Mouse (Mus musculus) cerebellum, adult 18-20 months (tissue): ENCODE results near the gene Prss12.

Experiments used
- DNase-seq, 2 experiments: peaks; one replicate each; pipeline ENCODE4 v3.0.0; 2021

Prss12 gene

DNA sequence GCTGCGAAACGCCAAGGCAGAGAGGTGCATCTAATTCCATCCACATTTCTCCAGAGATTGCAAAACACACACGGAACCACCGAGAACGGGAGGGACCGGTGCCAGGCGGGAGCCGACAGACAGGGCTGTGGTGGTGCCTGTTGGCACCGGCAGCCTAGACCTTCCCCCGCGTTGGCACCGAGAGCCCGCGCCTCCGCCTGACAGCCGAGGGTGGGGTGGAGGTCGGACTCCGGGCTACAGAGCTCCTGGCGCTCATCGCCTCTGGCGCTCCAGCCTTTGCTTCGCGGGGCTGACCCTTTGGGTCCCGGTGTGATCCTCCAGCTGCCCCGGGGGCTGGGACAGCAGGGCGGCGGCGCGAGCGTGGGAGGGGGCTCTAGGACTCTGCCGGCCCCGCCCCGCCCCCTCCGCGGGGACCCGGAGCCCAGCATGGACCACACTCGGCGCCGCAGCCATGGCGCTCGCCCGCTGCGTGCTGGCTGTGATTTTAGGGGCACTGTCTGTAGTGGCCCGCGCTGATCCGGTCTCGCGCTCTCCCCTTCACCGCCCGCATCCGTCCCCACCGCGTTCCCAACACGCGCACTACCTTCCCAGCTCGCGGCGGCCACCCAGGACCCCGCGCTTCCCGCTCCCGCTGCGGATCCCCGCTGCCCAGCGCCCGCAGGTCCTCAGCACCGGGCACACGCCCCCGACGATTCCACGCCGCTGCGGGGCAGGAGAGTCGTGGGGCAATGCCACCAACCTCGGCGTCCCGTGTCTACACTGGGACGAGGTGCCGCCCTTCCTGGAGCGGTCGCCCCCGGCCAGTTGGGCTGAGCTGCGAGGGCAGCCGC is at the start of gene Prss12:
Prss12 (plus strand) TSS at position 206 of the 830 bp plus-strand sequence.
- DNase-seq: peak; percentile 5 to 32

DNA sequence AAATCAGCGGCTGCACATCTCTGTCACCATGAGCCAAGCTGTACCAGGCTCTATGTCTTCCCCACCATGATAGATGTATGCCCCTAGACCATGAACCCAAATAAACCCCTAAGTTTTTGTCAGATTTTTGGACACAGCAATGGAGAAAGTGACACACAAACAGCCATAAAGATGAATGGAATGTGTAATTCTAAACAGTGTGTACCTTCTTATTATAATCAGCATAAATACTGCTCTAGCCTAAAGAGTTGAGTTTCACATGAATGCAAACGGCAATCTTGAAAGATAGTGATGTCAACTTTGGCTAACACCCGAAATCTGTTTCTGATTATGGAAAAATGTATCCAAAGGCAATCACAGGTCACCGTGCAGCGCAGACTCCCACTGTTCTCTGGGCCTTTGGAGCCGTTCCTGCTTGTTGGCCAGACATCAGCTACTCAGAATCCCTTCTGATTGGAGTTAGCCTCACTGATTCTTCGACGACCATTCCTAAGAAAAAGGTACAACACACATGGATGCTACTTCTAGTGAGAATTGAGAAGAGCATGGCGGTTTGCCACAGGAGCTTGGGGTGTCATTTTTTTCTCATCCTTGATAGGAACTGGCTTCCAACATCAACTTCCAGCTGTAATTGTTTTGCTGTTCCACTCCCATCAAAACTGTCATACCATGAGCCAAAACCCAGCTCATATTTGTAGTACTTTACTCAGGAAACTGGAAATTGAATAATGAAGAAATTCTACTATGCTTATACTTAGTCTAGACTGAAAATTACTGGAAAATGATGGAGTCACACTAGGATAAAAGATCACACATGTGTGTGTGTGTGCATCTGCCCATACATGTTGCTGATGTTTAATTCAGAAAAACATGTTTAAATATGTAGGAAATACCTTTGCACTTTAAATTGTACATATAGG is 48.9 kb upstream of the Prss12 start:
- no peak for DNase-seq

DNA sequence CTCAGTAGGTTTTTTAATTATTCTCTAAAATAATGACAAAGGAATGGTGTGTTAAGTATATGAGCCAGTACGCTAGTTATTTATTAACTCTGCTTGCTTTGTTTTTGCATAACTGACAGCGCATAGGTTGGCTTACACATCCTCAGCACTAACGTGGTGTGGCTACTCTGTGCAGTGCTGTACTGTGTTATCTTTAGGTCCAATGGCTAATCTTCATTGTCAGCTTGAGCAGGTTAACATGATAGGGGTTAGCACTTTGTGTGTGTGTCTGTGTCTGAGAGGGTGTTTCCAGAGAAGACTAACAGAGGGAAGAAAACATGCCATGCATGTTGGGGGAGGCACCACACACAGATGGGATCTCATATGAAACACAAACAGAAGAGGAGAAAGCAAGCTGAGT is 41.8 kb upstream of the Prss12 start:
- DNase-seq: no peak

DNA sequence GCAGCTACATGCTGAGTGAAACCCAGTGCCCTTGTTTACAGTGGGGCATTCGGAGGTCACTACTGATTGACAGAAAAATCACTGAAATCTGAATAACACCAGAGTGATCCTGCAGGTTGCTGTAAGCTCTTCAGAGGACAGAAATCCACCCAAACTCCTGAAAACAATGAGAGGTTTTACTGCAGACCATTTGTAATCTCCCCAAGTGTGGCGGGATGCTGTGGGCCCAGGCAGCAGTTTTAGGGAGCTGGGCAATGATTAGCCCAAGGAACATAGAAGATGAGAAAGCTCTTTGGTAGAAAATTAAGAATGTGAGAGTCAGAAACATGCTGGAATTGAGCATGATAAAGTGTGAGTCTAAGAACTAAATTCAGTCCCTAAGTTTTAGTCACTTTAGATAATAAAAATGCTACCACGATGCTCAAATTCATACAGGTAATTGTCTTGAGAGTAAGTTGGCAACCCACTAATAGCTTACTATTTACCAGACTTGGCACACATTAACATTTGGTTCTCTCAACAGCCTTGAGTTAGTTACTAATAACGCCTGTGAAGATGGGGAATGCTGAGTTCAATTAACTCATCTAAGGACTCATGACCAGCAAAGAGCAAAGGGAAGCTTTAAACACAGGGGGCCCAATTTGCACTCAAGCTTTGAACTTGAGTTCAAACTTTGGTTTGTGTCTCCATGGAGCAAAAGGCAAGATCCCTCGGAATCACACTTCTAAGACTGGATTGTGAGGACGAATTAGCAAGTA is 34.7 kb upstream of the Prss12 start:
- DNase-seq: no peak

DNA sequence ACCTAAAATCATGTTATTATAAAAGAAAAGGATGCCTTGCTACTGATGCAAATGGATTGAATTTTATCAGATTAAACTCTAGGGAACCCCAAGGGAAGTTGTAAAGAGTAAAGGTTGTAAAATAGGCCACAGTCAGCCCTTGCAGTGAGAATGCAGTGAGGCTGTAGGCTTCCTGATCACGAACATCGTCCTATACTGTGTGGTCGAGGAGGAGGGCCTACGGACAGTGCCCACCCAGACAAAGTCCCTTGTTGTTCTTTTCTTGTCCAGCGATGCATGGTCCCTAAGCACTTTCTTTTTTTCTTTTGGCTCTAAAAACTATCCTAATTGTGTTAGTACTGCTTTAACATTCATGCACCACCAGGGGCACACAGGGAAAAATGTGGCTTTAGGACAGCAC is 33.5 kb upstream of the Prss12 start:
- no peak for DNase-seq

DNA sequence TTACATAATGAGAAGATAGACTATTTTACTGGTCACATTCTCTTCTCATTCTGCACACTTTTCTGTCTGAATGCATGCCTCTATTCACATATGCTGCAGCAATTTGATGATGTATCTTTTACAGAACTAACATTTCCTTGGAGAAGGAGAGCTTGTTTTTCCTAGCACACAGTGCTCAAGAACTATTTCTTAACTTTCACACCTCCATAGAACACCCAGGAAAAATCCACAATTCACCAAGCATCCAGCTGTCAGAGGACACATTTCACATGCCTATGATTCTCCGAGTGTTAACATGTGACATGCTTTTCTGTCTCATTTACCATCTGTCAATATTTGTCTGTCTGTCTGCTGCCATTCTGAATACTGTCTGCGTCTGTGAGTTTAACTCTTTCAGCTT is 21.1 kb upstream of the Prss12 start:
- DNase-seq: no peak

DNA sequence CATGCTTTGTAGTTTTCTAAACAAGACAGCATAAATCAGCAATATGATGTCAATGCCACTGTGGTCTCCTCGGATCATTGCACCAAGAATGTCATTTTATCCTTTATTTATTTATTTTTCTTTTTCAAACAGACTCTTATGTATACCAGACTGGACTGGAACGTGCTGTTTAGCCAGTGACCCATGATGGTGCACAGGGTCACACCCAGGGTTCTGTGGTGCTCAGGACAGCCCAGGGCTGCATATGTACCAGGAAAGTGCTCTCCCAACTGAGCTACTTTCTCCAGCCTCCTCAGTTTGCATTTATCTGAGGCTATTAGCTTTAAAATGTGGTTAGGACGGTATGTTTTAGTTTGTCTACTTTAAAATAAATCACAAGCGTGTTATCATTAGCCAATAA is 18.7 kb upstream of the Prss12 start:
- DNase-seq: no peak

DNA sequence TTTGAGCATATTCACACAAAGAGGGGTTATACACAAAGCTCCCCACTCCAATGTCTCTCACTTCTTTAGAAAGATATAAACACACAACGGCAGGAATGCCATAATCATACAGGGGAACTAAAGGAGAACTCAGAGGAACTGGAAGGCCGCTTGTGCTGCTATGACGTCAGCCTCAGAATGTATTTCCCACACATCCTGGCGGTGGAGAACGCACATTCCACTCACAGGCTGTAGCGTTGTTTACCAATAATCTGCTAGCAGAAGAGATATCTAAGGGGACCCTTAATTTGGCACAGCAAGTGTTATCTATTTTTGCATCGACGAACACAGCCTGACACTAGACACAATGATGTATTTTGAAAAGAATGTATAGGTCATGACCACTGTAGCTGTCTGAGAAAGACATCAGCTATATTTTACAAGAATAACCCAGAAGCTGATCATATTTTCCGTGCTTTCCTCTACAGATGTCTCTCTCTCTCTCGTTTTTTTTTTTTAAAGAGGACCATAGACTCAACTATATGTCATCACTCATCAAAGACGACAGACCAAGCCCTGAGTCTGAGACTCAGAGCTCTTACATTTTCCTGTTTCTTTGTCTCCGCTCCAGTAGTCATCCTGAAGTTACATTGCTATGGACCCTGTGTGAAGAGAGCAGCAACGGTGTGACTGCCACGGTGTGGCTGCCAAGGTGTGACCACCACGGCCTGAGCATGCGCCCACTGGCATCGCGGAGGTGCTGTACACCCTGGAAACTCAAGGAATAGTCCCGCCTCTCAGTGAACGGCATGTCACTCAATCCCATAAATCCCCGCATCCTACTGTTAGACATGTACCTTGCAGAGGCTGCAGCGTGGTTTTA is 16.9 kb upstream of the Prss12 start:
- no peak for DNase-seq

DNA sequence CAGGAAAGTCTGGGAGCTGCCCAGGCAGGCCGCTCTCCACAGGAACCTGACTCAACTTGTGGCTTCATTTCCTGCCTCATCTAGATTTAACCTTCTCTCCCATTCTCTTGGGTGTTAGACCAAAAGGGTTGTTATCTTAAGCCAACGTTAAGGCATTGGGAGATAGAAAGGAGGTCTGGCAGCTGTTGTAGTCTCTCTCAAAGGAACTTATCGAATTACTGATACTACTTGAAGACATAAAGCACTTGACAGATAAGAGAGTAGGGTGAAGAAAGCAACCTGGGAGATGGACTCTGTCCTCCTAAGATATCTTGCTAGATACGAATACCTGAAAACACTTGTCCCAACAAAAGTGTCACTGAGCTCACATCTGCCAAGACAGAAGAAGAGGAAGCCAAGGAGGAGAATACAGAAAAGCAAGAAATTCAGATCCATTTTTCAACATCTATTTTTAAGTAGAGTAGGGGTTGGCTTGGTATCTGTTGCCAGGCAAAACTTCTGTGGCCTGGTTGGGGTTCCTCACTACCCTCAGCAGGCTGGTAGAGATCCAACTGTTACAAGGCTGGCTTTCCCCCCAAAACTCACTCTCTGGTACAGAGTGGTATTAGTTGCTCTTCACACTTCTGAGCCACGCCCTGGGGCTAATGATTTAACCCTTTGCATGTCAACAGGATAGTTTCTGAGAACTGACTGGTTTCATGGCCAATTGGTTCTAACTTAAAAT is 14.6 kb upstream of the Prss12 start:
- no peak for DNase-seq

DNA sequence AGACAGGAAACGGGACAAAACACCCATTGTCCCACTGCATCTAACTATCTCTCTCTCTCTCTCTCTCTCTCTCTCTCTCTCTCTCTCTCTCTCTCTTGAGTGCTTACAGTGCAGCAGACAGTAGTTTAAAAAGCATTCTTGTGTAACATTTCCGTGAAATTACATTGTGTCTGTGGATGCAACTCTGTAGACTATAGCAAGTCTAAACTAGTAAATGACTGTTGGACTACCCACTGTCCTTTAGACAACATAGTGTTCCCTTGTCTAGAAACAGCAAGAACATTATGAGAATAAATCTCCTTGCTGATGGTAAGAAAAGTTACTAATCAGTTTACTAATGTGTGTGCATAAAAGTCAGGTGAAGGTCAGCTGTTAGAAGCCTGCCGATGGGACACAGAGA is 13.4 kb upstream of the Prss12 start:
- no peak for DNase-seq

DNA sequence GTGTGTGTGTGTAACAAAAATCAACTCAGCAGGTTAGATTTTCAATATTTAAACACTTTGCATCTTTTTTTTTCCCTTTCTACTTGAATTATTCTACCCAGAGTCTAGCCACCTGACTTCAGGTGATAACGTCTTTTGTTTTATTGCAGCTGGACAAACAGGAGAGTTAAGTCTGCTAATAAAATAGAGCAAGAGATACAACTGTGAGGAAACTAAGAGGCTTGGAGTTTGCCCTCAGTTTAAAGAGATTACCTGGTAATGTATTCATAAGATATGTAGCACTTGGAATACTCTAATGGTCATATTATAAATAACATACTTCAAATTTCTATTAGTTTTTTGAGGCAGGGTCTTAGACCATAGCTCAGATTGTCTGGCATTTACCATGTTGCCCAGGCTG is 9.1 kb upstream of the Prss12 start:
- no peak for DNase-seq

DNA sequence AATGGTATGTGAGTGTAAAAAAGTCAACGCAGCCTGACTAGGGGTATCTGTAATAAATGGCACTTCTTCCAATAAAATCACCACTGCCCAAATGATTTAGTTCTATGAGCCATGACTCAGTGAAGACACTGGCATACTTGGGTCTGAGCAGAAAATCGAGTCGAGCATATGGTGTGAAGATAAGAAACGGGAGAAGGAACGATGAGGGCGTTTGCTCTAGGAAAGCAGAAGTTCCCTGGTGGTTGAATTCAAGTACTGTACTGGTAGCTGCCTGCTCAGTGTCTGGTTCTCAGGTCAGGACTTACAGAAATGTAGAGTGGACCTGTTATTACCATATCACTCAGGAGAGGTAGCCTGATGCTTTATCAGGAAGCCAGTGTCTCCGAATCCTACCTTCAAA is 6.2 kb upstream of the Prss12 start:
- no peak for DNase-seq

DNA sequence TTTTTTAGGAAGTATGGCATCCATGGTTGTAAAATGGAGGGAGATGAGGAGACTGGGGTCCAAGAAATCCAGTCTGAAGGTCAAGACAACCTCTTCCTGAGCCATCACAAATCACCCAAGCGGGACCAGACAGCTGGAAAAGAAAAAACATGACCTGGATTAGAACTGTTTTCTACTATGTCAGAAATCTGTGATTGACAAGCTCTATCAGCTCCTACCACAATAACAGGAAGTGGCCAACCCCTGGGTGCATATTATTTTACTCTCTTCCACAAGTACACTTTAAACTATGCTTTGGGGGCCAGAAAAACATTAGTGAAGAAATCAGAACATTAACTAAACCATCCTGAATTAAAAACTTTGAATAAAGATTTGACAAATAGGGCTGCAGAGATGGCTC is 2.2 kb upstream of the Prss12 start:
- no peak for DNase-seq

DNA sequence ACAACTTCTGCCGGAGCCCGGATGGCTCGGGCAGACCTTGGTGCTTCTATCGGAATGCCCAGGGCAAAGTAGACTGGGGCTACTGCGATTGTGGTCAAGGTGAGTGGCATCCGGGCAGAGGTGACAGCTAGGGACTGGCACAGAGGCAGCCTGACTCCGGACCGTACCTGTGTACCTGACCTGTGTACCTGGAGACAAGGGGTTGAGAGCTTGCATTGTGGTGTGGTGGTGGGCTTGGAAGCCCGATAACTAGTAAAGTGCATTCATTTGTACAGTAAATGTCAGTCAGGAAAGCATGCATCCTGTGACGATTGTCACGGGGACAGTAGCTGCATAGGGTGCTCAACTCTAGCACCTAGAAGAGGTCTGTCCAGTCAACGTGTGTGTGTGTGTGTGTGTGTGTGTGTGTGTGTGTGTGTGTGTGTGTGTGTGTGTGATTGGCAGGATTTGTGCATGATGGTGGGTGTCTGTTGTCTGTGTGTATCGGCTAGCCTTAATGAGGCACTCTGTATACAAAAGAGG is 886 bp downstream of the Prss12 start:
- peak in 1 of 2 experiments; percentile 14 for DNase-seq

DNA sequence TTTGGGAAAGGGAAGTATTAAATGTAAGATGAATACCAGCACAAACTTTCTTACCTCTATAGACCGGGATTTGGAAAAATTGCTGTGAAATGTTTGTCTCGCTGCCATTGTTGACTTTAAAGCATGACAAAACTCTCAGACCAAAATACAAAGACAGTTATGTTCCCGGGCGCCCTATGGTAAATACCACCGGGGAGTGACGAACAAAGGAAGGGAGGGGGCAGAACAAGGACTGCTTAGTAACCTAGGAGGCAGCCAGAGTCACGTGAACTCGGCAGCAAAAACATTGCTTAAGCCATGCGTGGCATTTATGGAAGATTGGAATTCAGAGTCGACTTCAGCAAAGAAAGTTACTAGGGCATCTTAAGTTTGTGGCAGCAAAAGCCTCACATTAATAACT is 1.4 kb downstream of the Prss12 start:
- no peak for DNase-seq

DNA sequence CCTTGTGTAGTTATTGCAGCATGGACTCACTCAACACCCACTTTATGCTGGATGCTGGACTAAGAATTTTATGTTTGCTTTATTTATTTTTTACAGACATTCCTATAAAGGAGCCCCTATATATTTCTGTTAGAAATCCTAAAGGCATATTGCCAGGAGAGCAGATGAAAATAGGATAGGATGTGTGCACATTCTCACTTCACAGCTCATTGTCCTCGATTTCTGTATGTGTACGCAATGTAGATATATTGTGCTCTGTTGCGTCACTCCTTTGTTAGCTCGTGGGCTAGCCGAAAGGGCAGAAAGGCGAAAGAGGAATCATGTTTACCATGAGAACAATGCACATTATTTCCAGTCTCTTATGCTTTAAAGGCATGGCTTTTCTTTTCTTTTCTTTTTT is 3.4 kb downstream of the Prss12 start:
- no peak for DNase-seq

DNA sequence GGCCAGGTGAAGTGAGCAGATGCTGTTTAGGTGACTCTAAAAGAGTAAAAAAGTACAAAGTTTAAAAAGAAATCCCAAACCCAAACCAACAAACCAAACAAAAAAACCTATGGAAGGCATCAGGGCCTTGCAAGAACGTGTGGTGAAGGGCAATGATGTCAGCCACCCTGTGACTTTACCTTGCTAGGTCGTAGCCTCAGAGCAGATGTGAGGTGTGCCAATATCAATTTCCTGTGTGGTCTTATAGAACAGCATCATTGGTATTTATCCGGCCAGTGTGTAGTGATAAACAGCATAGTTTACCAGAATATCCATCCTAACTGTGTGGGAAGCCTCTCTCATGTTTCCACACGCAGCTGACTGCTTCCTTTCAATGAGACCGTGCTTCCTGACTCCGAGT is 6.2 kb downstream of the Prss12 start:
- DNase-seq: no peak

DNA sequence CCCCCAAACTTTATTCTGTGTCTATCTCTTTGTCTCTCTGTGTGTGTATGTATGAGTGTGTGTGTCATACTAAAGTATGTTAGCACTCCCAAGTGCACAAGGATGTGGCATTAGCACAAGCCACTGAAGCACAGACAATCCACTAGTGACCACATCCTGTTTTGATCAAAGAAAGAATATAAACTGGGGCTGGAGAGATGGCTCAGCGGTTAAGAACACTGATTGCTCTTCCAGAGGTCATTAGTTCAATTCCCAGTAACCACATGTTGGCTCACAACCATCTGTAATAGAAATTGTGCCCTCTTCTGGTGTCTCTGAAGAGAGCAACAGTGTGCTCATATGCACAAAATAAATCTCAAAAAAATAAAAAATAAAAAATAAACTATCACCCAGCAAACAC is 12.8 kb downstream of the Prss12 start:
- no peak for DNase-seq

DNA sequence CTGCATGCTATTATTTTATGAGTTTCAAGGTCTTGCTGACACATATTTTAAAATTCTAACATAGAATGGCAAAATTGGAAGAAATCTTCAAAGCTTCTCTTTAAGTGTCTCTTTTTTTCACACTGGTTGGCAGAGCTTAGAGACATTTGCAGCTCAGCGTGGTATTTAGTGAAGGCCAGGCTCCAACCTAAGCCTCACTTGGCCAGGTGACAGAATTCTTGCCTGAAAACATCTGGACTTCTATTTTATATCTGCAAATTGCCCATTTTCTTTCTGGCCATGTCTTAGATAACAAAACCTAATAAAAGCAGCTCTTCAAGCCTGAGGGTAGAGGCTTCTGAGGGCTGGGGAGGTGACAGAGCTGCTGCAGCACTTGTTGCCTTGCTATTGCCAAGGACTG is 13.7 kb downstream of the Prss12 start:
- no peak for DNase-seq

DNA sequence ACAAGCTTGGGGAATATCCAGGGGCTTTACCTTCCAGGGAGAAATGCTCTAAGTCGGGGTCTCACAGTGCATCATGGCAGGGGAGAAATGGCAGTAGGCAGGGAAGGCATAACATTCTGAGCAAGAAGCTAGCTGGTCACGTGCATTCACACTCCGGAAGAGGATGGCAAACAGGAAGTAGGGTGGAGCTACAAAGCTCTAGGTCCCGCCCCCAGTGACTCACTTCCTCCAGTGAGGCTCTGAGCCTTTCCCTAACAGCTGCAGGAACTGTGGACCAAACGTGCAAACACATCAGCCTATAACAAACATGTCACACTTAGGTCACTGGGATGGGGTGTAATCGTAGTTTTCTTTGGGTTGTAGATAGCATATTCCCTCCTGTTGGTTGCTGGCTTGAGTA is 15.6 kb downstream of the Prss12 start:
- no peak for DNase-seq

DNA sequence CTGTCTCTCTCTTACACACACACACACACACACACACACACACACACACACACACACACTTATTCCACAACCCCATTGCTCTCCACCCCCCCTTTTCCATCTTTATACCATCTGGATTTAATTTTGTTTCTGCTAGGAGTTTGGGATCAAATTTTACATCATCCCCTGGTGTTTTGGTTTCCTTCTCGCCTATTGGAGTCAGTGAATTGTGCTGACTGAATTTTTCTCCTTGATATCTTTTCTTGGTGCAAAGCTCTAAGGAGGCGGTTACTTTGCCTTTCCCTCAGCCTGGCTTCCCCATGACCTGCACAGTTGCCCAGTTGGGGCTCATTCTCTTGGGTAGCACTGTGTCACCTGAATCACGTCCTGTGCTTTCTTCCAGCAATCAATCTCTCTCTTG is 30.1 kb downstream of the Prss12 start:
- DNase-seq: no peak
